Mouse (Mus musculus) ES-E14 (cell line): Measurements from ENCODE around the gene Arhgef1. TPM values are rescaled to one million over a fixed set of nuclear protein-coding genes. Genes with fewer than 3 reads are reported as not detected.
A peak's percentile ranks its signal among the peaks of the same experiment; 100 is the strongest.

Source experiments
- DNase-seq: peaks from one replicate; pipeline ENCODE4 v3.0.0-alpha.2; 2013; ENCODE audit warnings: low read depth, low spot score
- H3K27ac ChIP-seq: 2 replicates; pipeline ENCODE4 v1.5.1; 2012; ENCODE audit warnings: low read depth, mild to moderate bottlenecking, low read length, moderate library complexity, mixed read lengths; ENCODE audit not compliant: poor library complexity, insufficient read depth, severe bottlenecking
- H3K36me3 ChIP-seq: 2 replicates; pipeline ENCODE4 v1.6.1; 2012; ENCODE audit warnings: mild to moderate bottlenecking, low read length, moderate library complexity, mixed read lengths; ENCODE audit not compliant: control insufficient read depth, poor library complexity, insufficient read depth, severe bottlenecking
- H3K4me1 ChIP-seq, 2 experiments: fragments of 150-350 bp in 1 of 2; sonication (generic) in 1 of 2; 2 replicates each; pipeline ENCODE4 v1.6.1; 2012; ENCODE audit warnings: low read length in 2 of 2, mild to moderate bottlenecking in 1 of 2, mixed read lengths in 1 of 2; ENCODE audit not compliant: control insufficient read depth in 2 of 2, insufficient read depth in 2 of 2, poor library complexity in 1 of 2
- H3K4me3 ChIP-seq, 2 experiments: fragments of 150-350 bp in 1 of 2; sonication (generic) in 1 of 2; 2 replicates each; pipeline ENCODE4 v1.5.1; 2012; ENCODE audit warnings: low read length in 2 of 2, low read depth in 1 of 2, mild to moderate bottlenecking in 1 of 2, mixed read lengths in 1 of 2; ENCODE audit not compliant: insufficient read depth in 1 of 2, poor library complexity in 1 of 2, severe bottlenecking in 1 of 2
- H3K9ac ChIP-seq: 2 replicates; pipeline ENCODE4 v1.6.1; 2012; ENCODE audit warnings: low read depth, mild to moderate bottlenecking, low read length, mixed read lengths; ENCODE audit not compliant: poor library complexity, insufficient read depth, severe bottlenecking
- H3K9me3 ChIP-seq: fragments of 150-350 bp; sonication (generic); 2 replicates; pipeline ENCODE4 v1.6.1; 2012; ENCODE audit warnings: low read depth, mild to moderate bottlenecking, low read length; ENCODE audit not compliant: control insufficient read depth, insufficient read depth
- CHD2 ChIP-seq: IDR thresholded peaks from 2 replicates; pipeline ENCODE4 v1.6.1; 2014; ENCODE audit warnings: mild to moderate bottlenecking, low read depth, low read length, inconsistent platforms
- HCFC1 ChIP-seq: IDR thresholded peaks from 2 replicates; pipeline ENCODE4 v1.6.1; 2012; ENCODE audit warnings: low read length, inconsistent platforms, borderline replicate concordance; ENCODE audit not compliant: insufficient read depth
- MAFK ChIP-seq: IDR thresholded peaks from 2 replicates; pipeline ENCODE4 v1.6.1; 2014; ENCODE audit warnings: mild to moderate bottlenecking, low read depth, low read length, inconsistent platforms; ENCODE audit not compliant: insufficient read depth
- ZC3H11A ChIP-seq: IDR thresholded peaks from 2 replicates; pipeline ENCODE4 v1.6.1; 2012; ENCODE audit warnings: low read depth, mild to moderate bottlenecking, inconsistent platforms, low read length, borderline replicate concordance
- ZNF384 ChIP-seq: IDR thresholded peaks from 2 replicates; pipeline ENCODE4 v1.6.1; 2012; ENCODE audit warnings: low read depth, low read length, inconsistent platforms
- in situ Hi-C, 2 experiments: fragments of 600-800 bp; cut with MboI; formaldehyde crosslinking; loops; one replicate each; pipeline ENCODE4 v1.15.1; 2025; ENCODE audit warnings: low sequenced_read_pairs in 2 of 2, inconsistent platforms in 1 of 2; ENCODE audit not compliant: unreplicated experiment in 2 of 2
- total RNA-seq: library from RNA; depleted of rRNA; stranded (reverse); fragments of 300-350 nt; gene quantifications from 2 replicates; pipeline ENCODE4 v1.2.3, GENCODE M21; 2012

The Arhgef1 gene
- total RNA-seq, 1 experiment = 32.1 TPM

GRCm38 (mm10) chr7:24904936-24905335 is 2.2 kb downstream of the Arhgef1 start:
- Histone ChIP-seq H3K4me1 (peaks cover 1 to 23% of the 10 kb centered on the region in 2 experiments), H3K9me3 (no peaks in the 10 kb centered on the region), H3K36me3 (peaks cover 14% of the 10 kb centered on the region; the same call in 1 of the 2 replicates), H3K4me3 (peak overlapping the region; percentile 63 to 93; a peak in 2 of 4 replicates), H3K27ac (no peak overlapping the region), H3K9ac (no peak overlapping the region)
- in situ Hi-C loops = no loop called here
- TF ChIP-seq MAFK = no peak
- TF ChIP-seq CHD2 = no peak
- DNase-seq = no peak

DNA sequence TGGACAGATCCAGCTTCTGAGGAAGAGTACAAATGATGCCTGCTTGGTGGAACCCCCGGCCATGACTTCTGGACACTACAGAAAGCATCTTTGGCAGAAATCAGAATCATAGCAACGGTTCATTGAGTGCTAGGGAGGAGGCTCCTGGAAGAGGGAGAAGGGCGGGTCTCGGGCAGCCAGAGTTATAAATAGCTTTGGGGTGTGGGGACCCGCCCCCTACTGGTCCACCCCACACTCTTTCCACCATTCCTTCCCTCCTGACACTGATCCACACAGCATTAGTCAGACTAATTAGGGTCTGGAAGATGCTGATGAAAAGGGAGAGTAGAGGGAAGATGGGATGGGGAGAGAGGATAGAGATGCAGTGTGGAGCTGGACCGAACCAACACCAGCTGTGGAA is 3.8 kb downstream of the Arhgef1 start:
- H3K4me1 ChIP-seq = peaks cover 1 to 23% of the 10 kb centered on the region in 2 experiments
- H3K36me3 ChIP-seq = peaks cover 19% of the 10 kb centered on the region; the same call in 1 of the 2 replicates
- H3K9ac ChIP-seq = no peak overlapping the region
- no peak for DNase-seq
- peak overlapping the region; percentile 45 for H3K27ac ChIP-seq
- no peaks in the 10 kb centered on the region for H3K9me3 ChIP-seq
- in situ Hi-C loops = no loop called here
- TF ChIP-seq MAFK (no peak), CHD2 (no peak), ZC3H11A (no peak)
- H3K4me3 ChIP-seq = peak overlapping the region in 1 of 2 experiments; percentile 29; a peak in 1 of 4 replicates

- Histone ChIP-seq H3K36me3 (peaks cover 23% of the 10 kb centered on the region; the same call in 1 of the 2 replicates), H3K27ac (peak overlapping the region; percentile 45), H3K4me3 (peak overlapping the region; percentile 7 to 52; a peak in 3 of 4 replicates), H3K9me3 (no peaks in the 10 kb centered on the region), H3K4me1 (peaks cover 1 to 19% of the 10 kb centered on the region in 2 experiments), H3K9ac (peak overlapping the region; percentile 58)
- no peak for DNase-seq
- TF ChIP-seq ZNF384 = no peak
- in situ Hi-C loops = no loop called here
These were observed 4.6 kb downstream of the Arhgef1 start for GRCm38 (mm10) chr7:24907211-24907748.

DNA sequence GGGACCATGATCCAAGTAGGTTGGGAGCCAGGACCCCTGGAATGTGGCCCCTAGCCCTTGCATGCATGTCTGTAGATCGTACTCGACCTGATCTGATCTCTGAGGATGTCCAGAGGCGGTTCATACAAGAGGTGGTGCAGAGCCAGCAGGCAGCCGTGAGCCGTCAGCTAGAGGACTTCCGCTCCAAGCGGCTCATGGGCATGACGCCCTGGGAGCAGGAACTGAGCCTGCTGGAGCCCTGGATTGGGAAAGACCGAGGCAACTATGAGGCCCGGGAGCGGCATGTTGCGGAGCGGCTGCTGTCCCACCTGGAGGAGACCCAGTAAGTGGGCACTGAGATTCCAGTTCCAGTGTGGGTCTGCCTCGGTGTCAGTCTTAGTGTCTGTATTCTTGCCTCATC is 9.8 kb downstream of the Arhgef1 start:
- no peak overlapping the region for H3K4me3 ChIP-seq
- H3K27ac ChIP-seq = no peak overlapping the region
- no peaks in the 10 kb centered on the region for H3K9me3 ChIP-seq
- DNase-seq = no peak
- H3K36me3 ChIP-seq = peaks cover 42% of the 10 kb centered on the region
- peaks cover 0 to 10% of the 10 kb centered on the region in 2 experiments; a peak in 1 of 4 replicates for H3K4me1 ChIP-seq
- in situ Hi-C loops = no loop called here
- TF ChIP-seq MAFK (no peak), ZNF384 (no peak), ZC3H11A (no peak), CHD2 (no peak)
- no peak overlapping the region for H3K9ac ChIP-seq

DNA sequence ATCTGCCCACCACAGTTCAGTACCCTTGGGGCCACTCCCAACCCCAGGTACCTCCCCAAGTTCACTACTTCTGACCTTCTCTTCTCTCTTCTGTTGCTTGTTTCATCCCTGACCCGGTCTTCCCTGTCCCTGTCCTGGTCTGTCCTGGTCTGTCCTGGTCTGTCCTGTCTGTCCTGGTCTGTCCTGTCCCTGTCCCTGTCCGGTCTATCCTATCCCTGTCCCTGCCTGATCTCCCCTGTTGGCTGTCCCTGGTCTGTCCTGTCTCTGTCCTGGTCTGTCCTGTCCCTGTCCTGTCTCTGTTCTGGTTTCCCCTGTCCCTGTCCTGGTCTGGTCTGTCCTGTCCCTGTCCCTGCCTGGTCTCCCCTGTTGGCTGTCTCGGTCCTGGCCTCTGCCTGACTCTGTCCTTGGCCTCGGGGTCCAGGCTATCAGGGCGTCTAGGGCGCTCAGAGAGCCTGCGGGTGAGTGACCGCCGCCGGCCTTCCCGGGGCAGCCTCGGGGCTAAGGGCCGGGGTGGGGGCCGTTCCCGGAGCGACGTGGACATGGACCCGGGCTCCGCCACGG is 16.1 kb downstream of the Arhgef1 start:
- Histone ChIP-seq H3K36me3 (peaks cover 49% of the 10 kb centered on the region), H3K4me3 (no peak overlapping the region), H3K27ac (no peak overlapping the region), H3K9ac (no peak overlapping the region), H3K9me3 (no peaks in the 10 kb centered on the region), H3K4me1 (peaks cover 0 to 18% of the 10 kb centered on the region in 2 experiments; a peak in 1 of 4 replicates)
- TF ChIP-seq HCFC1 = no peak
- in situ Hi-C loops = no loop called here
- DNase-seq = no peak
